Mouse (Mus musculus): ENCODE data around the gene Rs1. TPM values are rescaled to one million over a fixed set of nuclear protein-coding genes. Genes with fewer than 3 reads are reported as not detected.
"Not testable (repeated sequence)": the region's sequence is repeated elsewhere in the genome, so short reads cannot be mapped to it uniquely, and the experiment has no call there.

Gene Rs1
- not detected in 2 replicates for polyA plus RNA-seq (2016; fragmentation: Nextera tagmentation; extraction: Ambion mirVana)

GRCm38 (mm10) chrX:160767713-160768112 lies at the start of gene Rs1:
TSS of gene Rs1 (plus strand) at chrX:160768013.
- no peak within 1 kb of the TSS for H3K4me3 ChIP-seq
- no peaks in the 10 kb centered on the region for H3K4me1 ChIP-seq
- no peak within 1 kb of the TSS for H3K9ac ChIP-seq
- WGBS: 92% methylated on average over 2 of the region's 2 CpGs
- no peaks in the 10 kb centered on the region for H3K9me3 ChIP-seq
- H3K4me2 ChIP-seq (replicated peaks): peak within 1 kb of the TSS; percentile 51; the same call in 1 of the 2 replicates
- peaks cover 7% of the 10 kb centered on the region; the same call in 1 of the 2 replicates for H3K27me3 ChIP-seq (replicated peaks)
- ATAC-seq (ENCODE audit: low FRiP score, low read depth): no peak
- H3K27ac ChIP-seq: no peak within 1 kb of the TSS
- H3K36me3 ChIP-seq: no peaks in the 10 kb centered on the region

GRCm38 (mm10) chrX:160735650-160736049 lies 32.2 kb upstream of the Rs1 start, which contains the start of gene Ppef1:
TSS of gene Ppef1 (minus strand) at chrX:160735765.
- Histone ChIP-seq H3K4me2 (replicated peaks) (no peak within 1 kb of the TSS), H3K4me3 (no peak within 1 kb of the TSS), H3K36me3 (no peaks in the 10 kb centered on the region), H3K9me3 (no peaks in the 10 kb centered on the region), H3K27ac (no peak within 1 kb of the TSS), H3K9ac (no peak within 1 kb of the TSS), H3K4me1 (no peaks in the 10 kb centered on the region), H3K27me3 (replicated peaks) (no peaks in the 10 kb centered on the region)
- WGBS: 89% methylated on average over 5 of the region's 5 CpGs
- no peak for ATAC-seq (ENCODE audit: low FRiP score, low read depth)

- ATAC-seq (ENCODE audit: low FRiP score, low read depth): no peak
- WGBS: 89% methylated on average over 1 of the region's 1 CpGs
- H3K4me3 ChIP-seq: no peak overlapping the region
Measured at GRCm38 (mm10) chrX:160745399-160745798, 22.4 kb upstream of the Rs1 start.

GRCm38 (mm10) chrX:160748653-160749052 lies 19.2 kb upstream of the Rs1 start:
- no peak for ATAC-seq (ENCODE audit: low FRiP score, low read depth)
- Histone ChIP-seq H3K27me3 (replicated peaks) (no peaks in the 10 kb centered on the region), H3K4me3 (no peak overlapping the region), H3K9ac (no peak overlapping the region), H3K4me1 (no peaks in the 10 kb centered on the region), H3K9me3 (no peaks in the 10 kb centered on the region), H3K36me3 (no peaks in the 10 kb centered on the region), H3K4me2 (replicated peaks) (no peak overlapping the region), H3K27ac (no peak overlapping the region)
- 84% methylated on average over 1 of the region's 1 CpGs for WGBS

More at GRCm38 (mm10) chrX:160745399-160745798, 22.4 kb upstream of the Rs1 start:
- Histone ChIP-seq H3K9ac (no peak overlapping the region), H3K9me3 (no peaks in the 10 kb centered on the region), H3K4me2 (replicated peaks) (no peak overlapping the region), H3K27me3 (replicated peaks) (0 out of 2 replicates have a peak, but pooled peaks cover 6% of the 10 kb centered on the region), H3K27ac (no peak overlapping the region), H3K4me1 (no peaks in the 10 kb centered on the region), H3K36me3 (no peaks in the 10 kb centered on the region)

- H3K27me3 ChIP-seq (replicated peaks): no peaks in the 10 kb centered on the region
- no peak overlapping the region for H3K27ac ChIP-seq
- no peaks in the 10 kb centered on the region for H3K9me3 ChIP-seq
- H3K9ac ChIP-seq: no peak overlapping the region
- WGBS: 95% methylated on average over 8 of the region's 8 CpGs
- no peak for ATAC-seq (ENCODE audit: low FRiP score, low read depth)
- no peaks in the 10 kb centered on the region for H3K36me3 ChIP-seq
- H3K4me1 ChIP-seq: no peaks in the 10 kb centered on the region
- H3K4me3 ChIP-seq: no peak overlapping the region
- no peak overlapping the region for H3K4me2 ChIP-seq (replicated peaks)
Measured at GRCm38 (mm10) chrX:160750808-160751207, 17.0 kb upstream of the Rs1 start.

- Histone ChIP-seq H3K27me3 (replicated peaks) (peaks cover 7% of the 10 kb centered on the region; the same call in 1 of the 2 replicates), H3K9ac (no peak overlapping the region), H3K36me3 (no peaks in the 10 kb centered on the region), H3K4me2 (replicated peaks) (peak overlapping the region; percentile 51), H3K4me1 (no peaks in the 10 kb centered on the region), H3K9me3 (no peaks in the 10 kb centered on the region), H3K4me3 (peak overlapping the region; percentile 37), H3K27ac (no peak overlapping the region)
- ATAC-seq (ENCODE audit: low FRiP score, low read depth): peak; percentile 96
- WGBS: 28% methylated on average over 30 of the region's 30 CpGs
Measured at GRCm38 (mm10) chrX:160765389-160766232, 2.2 kb upstream of the Rs1 start.

- Histone ChIP-seq H3K9me3 (no peaks in the 10 kb centered on the region), H3K9ac (no peak overlapping the region), H3K4me1 (no peaks in the 10 kb centered on the region), H3K4me2 (replicated peaks) (peak overlapping the region; percentile 51), H3K27ac (no peak overlapping the region), H3K36me3 (no peaks in the 10 kb centered on the region), H3K27me3 (replicated peaks) (peaks cover 7% of the 10 kb centered on the region; the same call in 1 of the 2 replicates), H3K4me3 (peak overlapping the region; percentile 33)
- WGBS: 34% methylated on average over 15 of the region's 15 CpGs
- peak; percentile 88 for ATAC-seq (ENCODE audit: low FRiP score, low read depth)
Measured at GRCm38 (mm10) chrX:160766233-160766616, 1.6 kb upstream of the Rs1 start.

- not testable (repeated sequence) for ATAC-seq (ENCODE audit: low FRiP score, low read depth); H3K27me3 ChIP-seq (replicated peaks); H3K4me2 ChIP-seq (replicated peaks); H3K36me3 ChIP-seq; H3K9me3 ChIP-seq; H3K4me1 ChIP-seq; H3K27ac ChIP-seq; H3K4me3 ChIP-seq; H3K9ac ChIP-seq
- WGBS: 86% methylated on average over 5 of the region's 5 CpGs
Measured at GRCm38 (mm10) chrX:160769622-160770021, 1.8 kb downstream of the Rs1 start.

- no peaks in the 10 kb centered on the region for H3K4me1 ChIP-seq
- H3K27me3 ChIP-seq (replicated peaks): no peaks in the 10 kb centered on the region
- no peak overlapping the region for H3K9ac ChIP-seq
- no peaks in the 10 kb centered on the region for H3K9me3 ChIP-seq
- no peak overlapping the region for H3K4me2 ChIP-seq (replicated peaks)
- H3K36me3 ChIP-seq: no peaks in the 10 kb centered on the region
- H3K4me3 ChIP-seq: no peak overlapping the region
- 21% methylated on average over 1 of the region's 1 CpGs for WGBS
- no peak for ATAC-seq (ENCODE audit: low FRiP score, low read depth)
- no peak overlapping the region for H3K27ac ChIP-seq
Measured at GRCm38 (mm10) chrX:160773033-160773432, 5.2 kb downstream of the Rs1 start.

GRCm38 (mm10) chrX:160782276-160782675 lies 14.5 kb downstream of the Rs1 start:
- no peak overlapping the region for H3K4me2 ChIP-seq (replicated peaks)
- WGBS: 77% methylated on average over 5 of the region's 5 CpGs
- no peaks in the 10 kb centered on the region for H3K36me3 ChIP-seq
- H3K9ac ChIP-seq: no peak overlapping the region
- H3K9me3 ChIP-seq: no peaks in the 10 kb centered on the region
- no peak overlapping the region for H3K4me3 ChIP-seq
- no peak overlapping the region for H3K27ac ChIP-seq
- no peaks in the 10 kb centered on the region for H3K4me1 ChIP-seq
- no peak for ATAC-seq (ENCODE audit: low FRiP score, low read depth)
- H3K27me3 ChIP-seq (replicated peaks): 0 out of 2 replicates have a peak, but pooled peaks cover 5% of the 10 kb centered on the region

GRCm38 (mm10) chrX:160794920-160795319 lies 27.1 kb downstream of the Rs1 start:
- 74% methylated on average over 4 of the region's 4 CpGs for WGBS
- Histone ChIP-seq H3K9me3 (no peaks in the 10 kb centered on the region), H3K4me3 (no peak overlapping the region), H3K27ac (no peak overlapping the region), H3K4me1 (no peaks in the 10 kb centered on the region), H3K4me2 (replicated peaks) (no peak overlapping the region), H3K27me3 (replicated peaks) (no peaks in the 10 kb centered on the region), H3K9ac (no peak overlapping the region), H3K36me3 (no peaks in the 10 kb centered on the region)
- ATAC-seq (ENCODE audit: low FRiP score, low read depth): no peak

GRCm38 (mm10) chrX:160804409-160805150 lies 36.8 kb downstream of the Rs1 start:
- Histone ChIP-seq H3K9me3 (no peaks in the 10 kb centered on the region), H3K36me3 (no peaks in the 10 kb centered on the region), H3K27me3 (replicated peaks) (0 out of 2 replicates have a peak, but pooled peaks cover 4% of the 10 kb centered on the region), H3K4me2 (replicated peaks) (no peak overlapping the region), H3K4me1 (no peaks in the 10 kb centered on the region), H3K27ac (no peak overlapping the region), H3K4me3 (no peak overlapping the region), H3K9ac (no peak overlapping the region)
- ATAC-seq (ENCODE audit: low FRiP score, low read depth): no peak
- 87% methylated on average over 4 of the region's 4 CpGs for WGBS
